In genomic region chr15:100115416-100115815, GRCm38 (mm10) we compare ENCODE assay signal across 28 mouse cellular contexts.
DNase-seq lines count a peak whose midpoint lies in the region; ATAC-seq lines count a peak whose summit lies in the region.
"Had no signal": no experiment of that assay in that cellular context is flagged by ENCODE, and none has a peak within 500 bp of the region (broad histone marks: within the 10 kb centered on the region; RNA-seq: fewer than 3 reads in every experiment).

No protein-coding gene starts in this region.

- H3K4me1 ChIP-seq in midbrain, embryonic 11.5 days (ENCODE audit: control insufficient read depth, insufficient read depth, low read length), result peaks cover 15% of the 10 kb centered on the region
- peaks cover 7% of the 10 kb centered on the region; the same call in 1 of the 2 replicates for H3K4me1 ChIP-seq in midbrain, embryonic 15.5 days

- WGBS in midbrain, embryonic 11.5 days, result 87% methylated on average over 3 of the region's 3 CpGs
- WGBS in midbrain, embryonic 15.5 days, result 96% methylated on average over 3 of the region's 3 CpGs

- no peaks in the 10 kb centered on the region for H3K9me3 ChIP-seq in midbrain, embryonic 11.5 days (ENCODE audit: control insufficient read depth, low read length)
- no peaks in the 10 kb centered on the region for H3K9me3 ChIP-seq in midbrain, embryonic 15.5 days
- H3K9me3 ChIP-seq: embryonic facial prominence, embryonic 13.5 days; embryonic facial prominence, embryonic 15.5 days; forebrain, embryonic 10.5 days; forebrain, embryonic 12.5 days; G1E had no signal

- H3K4me3 ChIP-seq in midbrain, embryonic 11.5 days (ENCODE audit: low read depth, low read length), result no peak overlapping the region
- H3K4me3 ChIP-seq in midbrain, embryonic 15.5 days, result no peak overlapping the region
- H3K4me3 ChIP-seq: embryonic facial prominence, embryonic 13.5 days; embryonic facial prominence, embryonic 15.5 days; erythroblast, embryonic 14.5 days; forebrain, embryonic 10.5 days; forebrain, embryonic 12.5 days had no signal

- no peak overlapping the region for H3K9ac ChIP-seq in midbrain, embryonic 11.5 days (ENCODE audit: low read length)
- H3K9ac ChIP-seq in midbrain, embryonic 15.5 days, result no peak overlapping the region
- H3K9ac ChIP-seq: embryonic facial prominence, embryonic 13.5 days; embryonic facial prominence, embryonic 15.5 days; forebrain, embryonic 12.5 days had no signal

- ATAC-seq in frontal cortex, adult (ENCODE audit: low TSS enrichment), result peak; percentile 53; the same call in 1 of the 2 replicates
- no peak for ATAC-seq in midbrain, embryonic 11.5 days (ENCODE audit: low FRiP score)
- no peak for ATAC-seq in midbrain, embryonic 15.5 days (replicated peaks)
- ATAC-seq: activated CD4-positive, CD25-positive, alpha-beta regulatory T cell, adult 4 months; CD4-positive, CD25-positive, alpha-beta regulatory T cell, adult 4 months; forebrain, embryonic 14.5 days; forebrain, embryonic 16.5 days; Patski had no signal

- H3K27me3 ChIP-seq in midbrain, embryonic 11.5 days (ENCODE audit: control insufficient read depth, insufficient read depth, low read length), result no peaks in the 10 kb centered on the region
- no peaks in the 10 kb centered on the region for H3K27me3 ChIP-seq in midbrain, embryonic 15.5 days (replicated peaks)
- H3K27me3 ChIP-seq: CH12.LX; embryonic facial prominence, embryonic 13.5 days; embryonic facial prominence, embryonic 15.5 days; forebrain, embryonic 12.5 days; Patski had no signal

- H3K36me3 ChIP-seq in midbrain, embryonic 11.5 days (ENCODE audit: control insufficient read depth, insufficient read depth, low read length), result peaks cover 6% of the 10 kb centered on the region; the same call in 1 of the 2 replicates
- peaks cover 3% of the 10 kb centered on the region; the same call in 1 of the 2 replicates for H3K36me3 ChIP-seq in midbrain, embryonic 15.5 days (replicated peaks)

- H3K27ac ChIP-seq in midbrain, embryonic 11.5 days (ENCODE audit: low read depth, low read length), result no peak overlapping the region
- no peak overlapping the region for H3K27ac ChIP-seq in midbrain, embryonic 15.5 days
- H3K27ac ChIP-seq: embryonic facial prominence, embryonic 13.5 days; embryonic facial prominence, embryonic 15.5 days; forebrain, embryonic 10.5 days; forebrain, embryonic 12.5 days had no signal

- no peak overlapping the region for H3K4me2 ChIP-seq in midbrain, embryonic 11.5 days
- H3K4me2 ChIP-seq in midbrain, embryonic 15.5 days, result no peak overlapping the region
- H3K4me2 ChIP-seq: embryonic facial prominence, embryonic 13.5 days; embryonic facial prominence, embryonic 15.5 days; forebrain, embryonic 12.5 days had no signal

- no peak for DNase-seq in frontal cortex, postnatal 14 days (ENCODE audit: low spot score in 2 of 2)
- peak; percentile 49 for DNase-seq in midbrain, embryonic 11.5 days (ENCODE audit: low spot score, missing footprints)
- DNase-seq in right cerebral cortex, adult 2 months (ENCODE audit: low spot score in 2 of 2), result no peak
- DNase-seq: adrenal gland, adult 8-10 months; adrenal gland, postnatal 14 days; adrenal gland, postnatal 36 days; B cell, adult 2 months; cerebellum, adult 11 months; cerebellum, adult 18-20 months; cerebellum, adult 8-10 months; cerebellum, adult 9-11 months; cerebellum, postnatal 14 days; cerebellum, postnatal 36 days; embryo, embryonic 11 days had no signal
